Mouse (Mus musculus) hindbrain, embryonic 15.5 days (tissue): Measurements from ENCODE around the gene Rbpms2. TPM values are rescaled to one million over a fixed set of nuclear protein-coding genes. Genes with fewer than 3 reads are reported as not detected.

Experiments
- polyA plus RNA-seq: library from polyadenylated mRNA; unstranded; fragments of >200 nt; fragmentation: Nextera tagmentation; extraction: Ambion mirVana; gene quantifications from 2 replicates; pipeline ENCODE4 v1.2.1, GENCODE M21; 2015

Rbpms2 gene
- polyA plus RNA-seq, 1 experiment from 2014 or later: 4.9 TPM

Other genes starting within 250 kb of the Rbpms2 start
- gene Kbtbd13, start 238.0 kb upstream of the Rbpms2 start, polyA plus RNA-seq: 0.41 and 0.78 TPM in 2 replicates
- 7.6 TPM in 2 replicates for gene Rasl12, start 231.1 kb upstream of the Rbpms2 start, polyA plus RNA-seq
- gene Slc51b, start 206.7 kb upstream of the Rbpms2 start, polyA plus RNA-seq: not detected in 2 replicates
- gene Mtfmt, start 193.9 kb upstream of the Rbpms2 start, polyA plus RNA-seq: 25.4 and 25.7 TPM in 2 replicates
- 109 and 117 TPM in 2 replicates for gene Spg21, start 168.7 kb upstream of the Rbpms2 start, polyA plus RNA-seq
- 1.1 and 1.3 TPM in 2 replicates for gene Ankdd1a, start 109.5 kb upstream of the Rbpms2 start, polyA plus RNA-seq
- gene Plekho2, start 49.6 kb upstream of the Rbpms2 start, polyA plus RNA-seq: 6.8 and 8.0 TPM in 2 replicates
- gene Pif1, start 42.5 kb upstream of the Rbpms2 start, polyA plus RNA-seq: 3.6 and 4.5 TPM in 2 replicates
- 404 and 429 TPM in 2 replicates for gene Oaz2, start 38.4 kb downstream of the Rbpms2 start, polyA plus RNA-seq
- gene Zfp609, start 197.9 kb downstream of the Rbpms2 start, polyA plus RNA-seq: 7.7 and 8.5 TPM in 2 replicates